Mouse (Mus musculus): ENCODE results near the gene Myh7. TPM values are rescaled to one million over a fixed set of nuclear protein-coding genes. Genes with fewer than 3 reads are reported as not detected.

The Myh7 gene
- total and polyA plus RNA-seq, 3 experiments, result 0.08 TPM; not detected in 2

- H3K4me1 ChIP-seq (ENCODE audit: control insufficient read depth in 1 of 2, insufficient read depth in 2 of 2), result no peaks in the 10 kb centered on the region
- no peak overlapping the region for H3K4me2 ChIP-seq (ENCODE audit: insufficient read depth, low read depth, poor library complexity, severe bottlenecking)
- no peak overlapping the region for H3K27ac ChIP-seq (ENCODE audit: insufficient read depth, low read depth)
- peaks cover 42% of the 10 kb centered on the region for H3K27me3 ChIP-seq (replicated peaks)
- DNase-seq (ENCODE audit: extremely low read depth), result no peak
- no peak for TF ChIP-seq MAFK (IDR thresholded peaks at IDR 0.05; ENCODE audit: insufficient replicate concordance, low read length)
- no peak for TF ChIP-seq IRF4 (IDR thresholded peaks at IDR 0.05; ENCODE audit: low read depth, low read length)
- TF ChIP-seq JUND (conservative IDR thresholded peaks at IDR 0.05; ENCODE audit: low read depth, low read length), result no peak
- TF ChIP-seq TBP (conservative IDR thresholded peaks at IDR 0.05; ENCODE audit: low read depth, low read length), result no peak
- TF ChIP-seq POLR2A (IDR thresholded peaks at IDR 0.05; ENCODE audit: low read depth, low read length), result no peak
- TF ChIP-seq SMC3 (IDR thresholded peaks at IDR 0.05; ENCODE audit: low read depth, low read length), result no peak
- no peak for TF ChIP-seq E2F4 (IDR thresholded peaks at IDR 0.05; ENCODE audit: insufficient replicate concordance, low read depth, low read length)
- TF ChIP-seq POLR2AphosphoS2 (IDR thresholded peaks at IDR 0.05; ENCODE audit: low read depth, low read length), result no peak
- no peak for TF ChIP-seq GABPA (IDR thresholded peaks at IDR 0.05; ENCODE audit: insufficient replicate concordance, low read depth, low read length)
- no peak for TF ChIP-seq ZMIZ1 (IDR thresholded peaks at IDR 0.05; ENCODE audit: low read depth, low read length)
- TF ChIP-seq CTCF (conservative IDR thresholded peaks at IDR 0.05 in 1 of 2, IDR thresholded peaks at IDR 0.05 in 1 of 2; ENCODE audit: low read depth in 2 of 2, low read length in 2 of 2), result no peak
- no peak overlapping the region for H3K4me3 ChIP-seq (replicated peaks in 1 of 3; ENCODE audit: low read depth in 2 of 3, low read length in 2 of 3, poor library complexity in 1 of 3)
- peaks cover 2% of the 10 kb centered on the region for H3K9me3 ChIP-seq (replicated peaks; ENCODE audit: low read length)
- no peaks in the 10 kb centered on the region for H3K36me3 ChIP-seq (replicated peaks in 1 of 2; ENCODE audit: control insufficient read depth in 1 of 2, insufficient read depth in 1 of 2, low read length in 1 of 2)
- H3K79me2 ChIP-seq (replicated peaks; ENCODE audit: control insufficient read depth, extremely low read depth, insufficient read depth, poor library complexity, severe bottlenecking), result no peaks in the 10 kb centered on the region
- dilution Hi-C loops (cut with MboI; ENCODE audit: extremely low pct_ligation_motif_present, extremely low pct_unique_long_range_greater_than_20kb, low sequenced_read_pairs), result no loop called here
- no peak overlapping the region for H3K9ac ChIP-seq (ENCODE audit: insufficient read depth, low read depth)
- in situ Hi-C loops (cut with MboI; ENCODE audit: low pct_ligation_motif_present, low pct_unique_long_range_greater_than_20kb, low sequenced_read_pairs), result no loop called here
These were observed 12.9 kb upstream of the Myh7 start for GRCm38 (mm10) chr14:55007120-55007908.

- no peak for TF ChIP-seq ZKSCAN1 (IDR thresholded peaks at IDR 0.05; ENCODE audit: borderline replicate concordance, low read depth, low read length)
- no peak for TF ChIP-seq USF1 (IDR thresholded peaks at IDR 0.05; ENCODE audit: low read depth, low read length)
- no peak for TF ChIP-seq IRF4 (IDR thresholded peaks at IDR 0.05; ENCODE audit: low read depth, low read length)
- no peak for TF ChIP-seq CHD2 (IDR thresholded peaks at IDR 0.05; ENCODE audit: low read length)
- TF ChIP-seq NELFE (IDR thresholded peaks at IDR 0.05; ENCODE audit: low read depth, low read length), result no peak
- TF ChIP-seq EP300 (IDR thresholded peaks at IDR 0.05; ENCODE audit: low read length), result no peak
- TF ChIP-seq JUND (conservative IDR thresholded peaks at IDR 0.05; ENCODE audit: low read depth, low read length), result no peak
- TF ChIP-seq MAX (IDR thresholded peaks at IDR 0.05; ENCODE audit: low read length), result no peak
- TF ChIP-seq GABPA (IDR thresholded peaks at IDR 0.05; ENCODE audit: insufficient replicate concordance, low read depth, low read length), result no peak
- no peak for TF ChIP-seq MYC (IDR thresholded peaks at IDR 0.05; ENCODE audit: low read depth, low read length)
- TF ChIP-seq ETS1 (conservative IDR thresholded peaks at IDR 0.05; ENCODE audit: low read depth, low read length), result no peak
- TF ChIP-seq MEF2A (IDR thresholded peaks at IDR 0.05; ENCODE audit: borderline replicate concordance, low read depth, low read length), result no peak
- TF ChIP-seq UBTF (IDR thresholded peaks at IDR 0.05; ENCODE audit: low read depth, low read length), result no peak
- TF ChIP-seq CHD1 (IDR thresholded peaks at IDR 0.05; ENCODE audit: low read depth, low read length), result no peak
- TF ChIP-seq TCF12 (IDR thresholded peaks at IDR 0.05; ENCODE audit: low read depth, low read length), result no peak
- TF ChIP-seq SIN3A (IDR thresholded peaks at IDR 0.05; ENCODE audit: low read length), result no peak
- TF ChIP-seq ZMIZ1 (IDR thresholded peaks at IDR 0.05; ENCODE audit: low read depth, low read length), result no peak
- TF ChIP-seq POLR2A (IDR thresholded peaks at IDR 0.05; ENCODE audit: low read depth, low read length), result no peak
- no peak for TF ChIP-seq POLR2AphosphoS2 (IDR thresholded peaks at IDR 0.05; ENCODE audit: low read depth, low read length)
- TF ChIP-seq ELF1 (IDR thresholded peaks at IDR 0.05; ENCODE audit: low read depth, low read length), result no peak
- Histone ChIP-seq H3K27me3 (replicated peaks) (peaks cover 46% of the 10 kb centered on the region), H3K9me3 (replicated peaks; ENCODE audit: low read length) (peaks cover 3% of the 10 kb centered on the region), H3K4me1 (ENCODE audit: control insufficient read depth in 1 of 2, insufficient read depth in 2 of 2) (no peaks in the 10 kb centered on the region), H3K27ac (ENCODE audit: insufficient read depth, low read depth) (no peak overlapping the region), H3K36me3 (replicated peaks in 1 of 2; ENCODE audit: control insufficient read depth in 1 of 2, insufficient read depth in 1 of 2, low read length in 1 of 2) (no peaks in the 10 kb centered on the region), H3K4me3 (replicated peaks in 1 of 3; ENCODE audit: low read depth in 2 of 3, low read length in 2 of 3, poor library complexity in 1 of 3) (no peak overlapping the region), H3K9ac (ENCODE audit: insufficient read depth, low read depth) (no peak overlapping the region), H3K79me2 (replicated peaks; ENCODE audit: control insufficient read depth, extremely low read depth, insufficient read depth, poor library complexity, severe bottlenecking) (no peaks in the 10 kb centered on the region), H3K4me2 (ENCODE audit: insufficient read depth, low read depth, poor library complexity, severe bottlenecking) (no peak overlapping the region)
- dilution Hi-C loops (cut with MboI; ENCODE audit: extremely low pct_ligation_motif_present, extremely low pct_unique_long_range_greater_than_20kb, low sequenced_read_pairs), result no loop called here
- in situ Hi-C loops (cut with MboI; ENCODE audit: low pct_ligation_motif_present, low pct_unique_long_range_greater_than_20kb, low sequenced_read_pairs), result no loop called here
- no peak for DNase-seq (ENCODE audit: extremely low read depth)
These were observed 12.1 kb upstream of the Myh7 start for GRCm38 (mm10) chr14:55006541-55006940.

All from CH12.LX (cell line).